Mouse (Mus musculus): ENCODE data around the gene Lemd2.
A peak's percentile ranks its signal among the peaks of the same experiment; 100 is the strongest.

DNA sequence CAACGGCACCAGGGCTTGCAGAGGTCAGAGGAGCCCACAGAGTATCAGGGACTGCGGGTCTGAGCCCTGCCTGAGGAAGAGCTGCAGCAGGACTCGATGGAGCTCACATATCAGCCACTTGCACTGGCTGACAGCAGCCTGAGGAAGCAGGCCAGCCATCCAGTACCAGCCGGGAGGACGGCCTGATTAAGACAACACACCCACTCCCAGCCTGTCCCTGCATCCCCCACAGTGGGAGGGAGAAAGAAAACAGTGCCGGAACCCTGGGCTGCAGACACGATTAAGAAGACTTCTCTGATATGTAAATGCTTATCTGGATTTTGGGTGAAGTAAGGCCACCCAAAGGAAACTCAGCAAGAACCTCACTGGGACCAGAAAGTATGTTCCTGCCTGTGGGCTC, 4.4 kb downstream of the Lemd2 start:
- TF ChIP-seq POLR2A (IDR thresholded peaks at IDR 0.05; ENCODE audit: insufficient read length, low read depth) (no peak), MAX (IDR thresholded peaks at IDR 0.05; ENCODE audit: low read depth) (no peak), TCF12 (IDR thresholded peaks at IDR 0.05; ENCODE audit: insufficient read depth, poor library complexity, severe bottlenecking) (no peak), TCF3 (IDR thresholded peaks at IDR 0.05; ENCODE audit: insufficient read length, low read depth) (no peak), SRF (IDR thresholded peaks at IDR 0.05; ENCODE audit: control insufficient read depth, insufficient read length, low read depth) (no peak), USF1 (IDR thresholded peaks at IDR 0.05; ENCODE audit: low read depth) (no peak), MYOG (IDR thresholded peaks at IDR 0.05; ENCODE audit: control insufficient read depth in 1 of 3, insufficient read depth in 1 of 3, insufficient read length in 2 of 3, low read depth in 2 of 3) (no peak), POLR2AphosphoS2 (IDR thresholded peaks at IDR 0.05; ENCODE audit: insufficient read length, low read depth) (peak; percentile 9), CEBPB (IDR thresholded peaks at IDR 0.05; ENCODE audit: insufficient read depth, poor library complexity, severe bottlenecking) (no peak)
